Mouse (Mus musculus): Measurements from ENCODE around the gene H2-DMb1. TPM values are rescaled to one million over a fixed set of nuclear protein-coding genes. Genes with fewer than 3 reads are reported as not detected.

The H2-DMb1 gene
- 10 to 100 TPM in 1 of 2 experiments, 1 to 10 TPM in 1; 2.8 to 12.1 TPM for polyA plus RNA-seq (2017; shearing (Covaris generic))

GRCm38 (mm10) chr17:34152923-34153322, at the start of gene H2-DMb1:
Gene H2-DMb1 (plus strand): TSS chr17:34153072.

GRCm38 (mm10) chr17:34119249-34120179, 33.4 kb upstream of the H2-DMb1 start, which contains the start of gene H2-DMa:
Gene H2-DMa (plus strand): TSS chr17:34119541.

GRCm38 (mm10) chr17:34122188-34122984, 30.5 kb upstream of the H2-DMb1 start, which contains the start of gene Brd2:
Gene Brd2 (minus strand): TSS chr17:34122634.

GRCm38 (mm10) chr17:34143033-34143432, 9.8 kb upstream of the H2-DMb1 start, which contains the start of gene H2-DMb2:
Gene H2-DMb2 (plus strand): TSS chr17:34143307.

GRCm38 (mm10) chr17:34187261-34187916, 34.5 kb downstream of the H2-DMb1 start, which contains the start of the genes Tap1 and Psmb9:
Gene Tap1 (plus strand): TSS chr17:34187553.
Gene Psmb9 (minus strand): TSS chr17:34187764.

GRCm38 (mm10) chr17:34196941-34197894, 44.3 kb downstream of the H2-DMb1 start, which contains the start of gene Psmb8:
Gene Psmb8 (plus strand): TSS chr17:34197721.

GRCm38 (mm10) chr17:34203444-34203843, 50.6 kb downstream of the H2-DMb1 start, which contains the start of gene Tap2:
Gene Tap2 (plus strand): TSS chr17:34203527.

Other genes with a start within 250 kb of the H2-DMb1 start
- 1 to 10 TPM; 2.7 to 8.0 TPM for gene Platr17, start 247.9 kb upstream of the H2-DMb1 start, polyA plus RNA-seq (2017; shearing (Covaris generic))
- gene Daxx, start 243.7 kb upstream of the H2-DMb1 start, polyA plus RNA-seq (2017; shearing (Covaris generic)) = 100 to 1,000 TPM in 1 of 2 experiments, 10 to 100 TPM in 1; 88.4 to 128 TPM
- gene Tapbp, start 237.2 kb upstream of the H2-DMb1 start, polyA plus RNA-seq (2017; shearing (Covaris generic)) = 100 to 1,000 TPM; 609 to 631 TPM
- gene Zbtb22, start 237.2 kb upstream of the H2-DMb1 start, polyA plus RNA-seq (2017; shearing (Covaris generic)) = 10 to 100 TPM; 19.7 to 30.0 TPM
- gene Rgl2, start 223.5 kb upstream of the H2-DMb1 start, polyA plus RNA-seq (2017; shearing (Covaris generic)) = 100 to 1,000 TPM; 129 to 170 TPM
- 100 to 1,000 TPM; 132 to 142 TPM for gene Pfdn6, start 212.7 kb upstream of the H2-DMb1 start, polyA plus RNA-seq (2017; shearing (Covaris generic))
- 10 to 100 TPM; 59.2 to 75.0 TPM for gene Wdr46, start 212.4 kb upstream of the H2-DMb1 start, polyA plus RNA-seq (2017; shearing (Covaris generic))
- 10 to 100 TPM; 21.9 to 44.0 TPM for gene B3galt4, start 201.6 kb upstream of the H2-DMb1 start, polyA plus RNA-seq (2017; shearing (Covaris generic))
- 10 to 100 TPM; 69.7 to 81.8 TPM for gene Vps52, start 197.3 kb upstream of the H2-DMb1 start, polyA plus RNA-seq (2017; shearing (Covaris generic))
- gene Rps18, start 197.1 kb upstream of the H2-DMb1 start, polyA plus RNA-seq (2017; shearing (Covaris generic)) = 1,000 to 10,000 TPM; 1,990 to 2,168 TPM
- over 10,000 TPM; 12,130 to 12,778 TPM for gene H2-K1, start 152.7 kb upstream of the H2-DMb1 start, polyA plus RNA-seq (2017; shearing (Covaris generic))
- gene Ring1, start 128.4 kb upstream of the H2-DMb1 start, polyA plus RNA-seq (2017; shearing (Covaris generic)) = 10 to 100 TPM; 35.6 to 38.2 TPM
- gene H2-Ke6, start 125.0 kb upstream of the H2-DMb1 start, polyA plus RNA-seq (2017; shearing (Covaris generic)) = 100 to 1,000 TPM; 289 to 375 TPM
- gene Slc39a7, start 121.4 kb upstream of the H2-DMb1 start, polyA plus RNA-seq (2017; shearing (Covaris generic)) = 100 to 1,000 TPM in 1 of 2 experiments, 10 to 100 TPM in 1; 96.5 to 149 TPM
- 10 to 100 TPM; 66.1 to 98.3 TPM for gene Rxrb, start 121.3 kb upstream of the H2-DMb1 start, polyA plus RNA-seq (2017; shearing (Covaris generic))
- gene Col11a2, start 113.6 kb upstream of the H2-DMb1 start, polyA plus RNA-seq (2017; shearing (Covaris generic)) = 1 to 10 TPM in 1 of 2 experiments, under 1 TPM in 1; 0.72 to 3.2 TPM
- gene H2-Oa, start 60.7 kb upstream of the H2-DMb1 start, polyA plus RNA-seq (2017; shearing (Covaris generic)) = 10 to 100 TPM; 31.7 to 45.1 TPM
- gene H2-DMa, start 33.5 kb upstream of the H2-DMb1 start, polyA plus RNA-seq (2017; shearing (Covaris generic)) = 100 to 1,000 TPM in 1 of 2 experiments, 10 to 100 TPM in 1; 99.4 to 105 TPM
- 100 to 1,000 TPM; 199 to 255 TPM for gene Brd2, start 30.4 kb upstream of the H2-DMb1 start, polyA plus RNA-seq (2017; shearing (Covaris generic))
- 10 to 100 TPM; 11.6 to 22.4 TPM for gene H2-DMb2, start 9.8 kb upstream of the H2-DMb1 start, polyA plus RNA-seq (2017; shearing (Covaris generic))
- gene Tap1, start 34.5 kb downstream of the H2-DMb1 start, polyA plus RNA-seq (2017; shearing (Covaris generic)) = 100 to 1,000 TPM; 379 to 418 TPM
- 100 to 1,000 TPM; 443 to 527 TPM for gene Psmb9, start 34.7 kb downstream of the H2-DMb1 start, polyA plus RNA-seq (2017; shearing (Covaris generic))
- 1,000 to 10,000 TPM; 1,068 to 1,232 TPM for gene Psmb8, start 44.6 kb downstream of the H2-DMb1 start, polyA plus RNA-seq (2017; shearing (Covaris generic))
- 100 to 1,000 TPM; 330 to 339 TPM for gene Tap2, start 50.5 kb downstream of the H2-DMb1 start, polyA plus RNA-seq (2017; shearing (Covaris generic))
- 10 to 100 TPM; 69.7 to 70.8 TPM for gene H2-Ob, start 85.8 kb downstream of the H2-DMb1 start, polyA plus RNA-seq (2017; shearing (Covaris generic))
- 100 to 1,000 TPM in 1 of 2 experiments, 10 to 100 TPM in 1; 49.6 to 150 TPM for gene H2-Ab1, start 104.6 kb downstream of the H2-DMb1 start, polyA plus RNA-seq (2017; shearing (Covaris generic))
- gene H2-Aa, start 134.8 kb downstream of the H2-DMb1 start, polyA plus RNA-seq (2017; shearing (Covaris generic)) = 10 to 100 TPM; 40.3 to 86.4 TPM
- gene H2-Eb1, start 152.8 kb downstream of the H2-DMb1 start, polyA plus RNA-seq (2017; shearing (Covaris generic)) = 10 to 100 TPM; 26.8 to 67.1 TPM
- gene H2-Eb2, start 172.6 kb downstream of the H2-DMb1 start, polyA plus RNA-seq (2017; shearing (Covaris generic)) = 1 to 10 TPM in 1 of 2 experiments, under 1 TPM in 1; 0.42 to 1.3 TPM
- under 1 TPM; 0.43 to 0.46 TPM for gene Btnl2, start 201.8 kb downstream of the H2-DMb1 start, polyA plus RNA-seq (2017; shearing (Covaris generic))
- gene Btnl1, start 224.1 kb downstream of the H2-DMb1 start, polyA plus RNA-seq (2017; shearing (Covaris generic)) = not detected
- gene BC051142, start 245.7 kb downstream of the H2-DMb1 start, polyA plus RNA-seq (2017; shearing (Covaris generic)) = 1 to 10 TPM in 1 of 2 experiments, under 1 TPM in 1; 0.71 to 1.6 TPM